Mouse (Mus musculus) ES-Bruce4 (cell line): ENCODE measurements around the gene Gls. TPM values are rescaled to one million over a fixed set of nuclear protein-coding genes. Genes with fewer than 3 reads are reported as not detected.

Experiments used
- H3K27ac ChIP-seq: 2 replicates; pipeline ENCODE4 v1.5.1; 2012; ENCODE audit warnings: low read length, inconsistent platforms; ENCODE audit not compliant: insufficient read depth
- H3K27me3 ChIP-seq: 2 replicates; pipeline ENCODE4 v1.6.1; 2012; ENCODE audit warnings: mild to moderate bottlenecking, low read length, inconsistent platforms; ENCODE audit not compliant: control insufficient read depth, poor library complexity, insufficient read depth, severe bottlenecking
- H3K36me3 ChIP-seq: 2 replicates; pipeline ENCODE4 v1.6.1; 2012; ENCODE audit warnings: inconsistent platforms, mild to moderate bottlenecking, low read length, moderate library complexity; ENCODE audit not compliant: control insufficient read depth, poor library complexity, insufficient read depth, severe bottlenecking
- H3K4me1 ChIP-seq: one replicate; pipeline ENCODE4 v1.8.1; 2011; ENCODE audit warnings: low read length; ENCODE audit not compliant: control insufficient read depth, insufficient read depth
- H3K4me3 ChIP-seq: 2 replicates; pipeline ENCODE4 v1.5.1; 2011; ENCODE audit warnings: low read depth, mild to moderate bottlenecking, low read length
- H3K9ac ChIP-seq: 2 replicates; pipeline ENCODE4 v1.6.1; 2012; ENCODE audit warnings: low read depth, mild to moderate bottlenecking, inconsistent platforms; ENCODE audit not compliant: poor library complexity, severe bottlenecking
- H3K9me3 ChIP-seq: replicated peaks from 2 replicates; pipeline ENCODE4 v1.6.1; 2012; ENCODE audit warnings: mild to moderate bottlenecking, low read length, inconsistent platforms; ENCODE audit not compliant: control insufficient read depth, poor library complexity, insufficient read depth, severe bottlenecking
- CTCF ChIP-seq: IDR thresholded peaks from one replicate; pipeline ENCODE4 v1.8.1; 2011; ENCODE audit warnings: low read depth, low read length
- EP300 ChIP-seq: IDR thresholded peaks from 2 replicates; pipeline ENCODE4 v1.6.1; 2011; ENCODE audit warnings: low read depth, low read length; ENCODE audit not compliant: insufficient read depth
- POLR2A ChIP-seq: IDR thresholded peaks from one replicate; pipeline ENCODE4 v1.8.1; 2011; ENCODE audit warnings: low read length; ENCODE audit not compliant: insufficient read depth
- polyA plus RNA-seq: library from polyadenylated mRNA; stranded (reverse); fragments of >200 nt; gene quantifications from 2 replicates; pipeline ENCODE4 v1.2.4, GENCODE M21; 2011; ENCODE audit warnings: low read depth; ENCODE audit not compliant: missing spikeins, insufficient read depth, insufficient read length

Gls gene
- polyA plus RNA-seq, 1 experiment: 195 TPM

- peaks cover 2% of the 10 kb centered on the region for H3K4me1 ChIP-seq
- H3K27me3 ChIP-seq: no peaks in the 10 kb centered on the region
- H3K36me3 ChIP-seq: no peaks in the 10 kb centered on the region
- H3K9me3 ChIP-seq: no peaks in the 10 kb centered on the region
- TF ChIP-seq POLR2A (no peak), CTCF (no peak), EP300 (no peak)
- peak overlapping the region; percentile 34; the same call in 1 of the 2 replicates for H3K4me3 ChIP-seq
- H3K9ac ChIP-seq: 0 out of 2 replicates have a peak overlapping the region, but pooled peaks have one; percentile 54
- no peak overlapping the region for H3K27ac ChIP-seq
These were observed 112.8 kb downstream of the Gls start for GRCm38 (mm10) chr1:52120191-52120590.

- no peak overlapping the region for H3K27ac ChIP-seq
- TF ChIP-seq POLR2A (no peak), CTCF (no peak), EP300 (no peak)
- H3K9ac ChIP-seq: peak overlapping the region; percentile 54
These were observed 113.3 kb downstream of the Gls start for GRCm38 (mm10) chr1:52119691-52120090.

GRCm38 (mm10) chr1:52118860-52119591, 114.0 kb downstream of the Gls start, which contains the start of gene Stat1:
TSS of gene Stat1 (plus strand) at chr1:52119440.
- Histone ChIP-seq H3K27ac (peak within 1 kb of the TSS; percentile 22; the same call in 1 of the 2 replicates), H3K9ac (peak within 1 kb of the TSS; percentile 54), H3K9me3 (no peaks in the 10 kb centered on the region), H3K27me3 (no peaks in the 10 kb centered on the region), H3K36me3 (no peaks in the 10 kb centered on the region), H3K4me1 (peaks cover 2% of the 10 kb centered on the region), H3K4me3 (peak within 1 kb of the TSS; percentile 87)
- TF ChIP-seq POLR2A (no peak), CTCF (peak; percentile 2), EP300 (peak; percentile 74; the same call in 1 of the 2 replicates)

More at GRCm38 (mm10) chr1:52119691-52120090, 113.3 kb downstream of the Gls start:
- H3K4me3 ChIP-seq: peak overlapping the region; percentile 87
- H3K36me3 ChIP-seq: no peaks in the 10 kb centered on the region
- H3K4me1 ChIP-seq: peaks cover 2% of the 10 kb centered on the region
- no peaks in the 10 kb centered on the region for H3K9me3 ChIP-seq
- H3K27me3 ChIP-seq: no peaks in the 10 kb centered on the region

GRCm38 (mm10) chr1:52117777-52118176, 115.3 kb downstream of the Gls start:
- Histone ChIP-seq H3K9me3 (no peaks in the 10 kb centered on the region), H3K4me3 (no peak overlapping the region), H3K27me3 (no peaks in the 10 kb centered on the region), H3K4me1 (peaks cover 2% of the 10 kb centered on the region), H3K27ac (no peak overlapping the region), H3K36me3 (no peaks in the 10 kb centered on the region), H3K9ac (no peak overlapping the region)
- TF ChIP-seq POLR2A (no peak), CTCF (no peak), EP300 (no peak)

- Histone ChIP-seq H3K36me3 (no peaks in the 10 kb centered on the region), H3K9ac (no peak overlapping the region), H3K4me1 (peaks cover 2% of the 10 kb centered on the region), H3K27ac (no peak overlapping the region), H3K9me3 (no peaks in the 10 kb centered on the region), H3K4me3 (no peak overlapping the region), H3K27me3 (no peaks in the 10 kb centered on the region)
- TF ChIP-seq POLR2A (no peak), CTCF (no peak), EP300 (no peak)
These were observed 116.6 kb downstream of the Gls start for GRCm38 (mm10) chr1:52116441-52116840.

- Histone ChIP-seq H3K9ac (peak overlapping the region; percentile 32; the same call in 1 of the 2 replicates), H3K36me3 (no peaks in the 10 kb centered on the region), H3K9me3 (no peaks in the 10 kb centered on the region), H3K27ac (no peak overlapping the region), H3K27me3 (no peaks in the 10 kb centered on the region), H3K4me1 (peaks cover 2% of the 10 kb centered on the region), H3K4me3 (peak overlapping the region; percentile 67)
- TF ChIP-seq EP300 (peak; percentile 85), CTCF (peak; percentile 77), POLR2A (peak; percentile 70)
These were observed 119.4 kb downstream of the Gls start for GRCm38 (mm10) chr1:52113666-52114069.

Other genes with a start within 250 kb of the Gls start
- 5.3 and 6.8 TPM in 2 replicates for gene Stat4, start 246.1 kb downstream of the Gls start, polyA plus RNA-seq
- 7.5 and 10.1 TPM in 2 replicates for gene Stat1, start 113.8 kb downstream of the Gls start, polyA plus RNA-seq